Comparison of ENCODE assay signal across 8 mouse cellular contexts in genomic region chr5:112325546-112326445, GRCm38 (mm10). TPM values are rescaled to one million over a fixed set of nuclear protein-coding genes. Genes with fewer than 3 reads are reported as not detected.
DNase-seq lines count a peak whose midpoint lies in the region; ATAC-seq and TF ChIP-seq lines count a peak whose summit lies in the region.

TSS of gene Tfip11 (plus strand) at chr5:112326358.

- peak; percentile 87 to 91 for DNase-seq in gastrocnemius, adult 8-10 months (ENCODE audit: low spot score in 2 of 2)
- DNase-seq in hindlimb bud, embryonic 11.5 days (ENCODE audit: extremely low spot score, low read depth, low spot score) = peak; percentile 83
- DNase-seq in left cerebral cortex, adult 8-10 months (ENCODE audit: low spot score in 2 of 2) = peak; percentile 94 to 95
- DNase-seq in right cerebral cortex, postnatal 10 days (ENCODE audit: low spot score in 2 of 2) = peak; percentile 98
- DNase-seq in urinary bladder, postnatal 25 days (ENCODE audit: low spot score) = peak; percentile 96

- H3K27ac ChIP-seq in cortical plate, adult 2 months (ENCODE audit: insufficient read depth, low read length) = peak within 1 kb of the TSS; percentile 26; the same call in 1 of the 2 replicates

- TF ChIP-seq CTCF in cortical plate, adult 2 months (IDR thresholded peaks at IDR 0.05; ENCODE audit: extremely low read depth, insufficient read depth, low read length) = no peak

- peak; percentile 63 for ATAC-seq in activated CD4-positive, CD25-positive, alpha-beta regulatory T cell, adult 4 months

- peak within 1 kb of the TSS; percentile 50 for H3K4me3 ChIP-seq in cortical plate, adult 2 months (ENCODE audit: insufficient read depth, low read length)
- H3K4me3 ChIP-seq in megakaryocyte, embryonic 14.5 days (replicated peaks) = peak within 1 kb of the TSS; percentile 99

- no peaks in the 10 kb centered on the region for H3K9me3 ChIP-seq in megakaryocyte, embryonic 14.5 days

- H3K36me3 ChIP-seq in megakaryocyte, embryonic 14.5 days (replicated peaks; ENCODE audit: low read length) = peaks cover 37% of the 10 kb centered on the region

- H3K4me1 ChIP-seq in cortical plate, adult 2 months (ENCODE audit: control insufficient read depth, insufficient read depth, low read length) = peaks cover 9% of the 10 kb centered on the region
- peaks cover 41% of the 10 kb centered on the region for H3K4me1 ChIP-seq in megakaryocyte, embryonic 14.5 days

- peak; percentile 82 for TF ChIP-seq POLR2A in cortical plate, adult 2 months (IDR thresholded peaks at IDR 0.05; ENCODE audit: extremely low read depth, insufficient read depth, low read length)

- no peaks in the 10 kb centered on the region for H3K27me3 ChIP-seq in megakaryocyte, embryonic 14.5 days (replicated peaks)

RNA-seq across cellular contexts. Expression of gene Tfip11, which starts in this region (rescaled TPM):
- 10 to 100 TPM; 11.8 to 18.4 TPM for polyA plus RNA-seq in activated CD4-positive, CD25-positive, alpha-beta regulatory T cell, adult 4 months (2017; shearing (Covaris generic))
- polyA plus RNA-seq in cortical plate, adult 2 months (2012; rRNA removed) = 39.4 and 42.3 TPM in 2 replicates
- 10 to 100 TPM; 11.9 to 14.7 (median 14.2) TPM for total RNA-seq in gastrocnemius, adult 8-10 months (2022)
- 10 to 100 TPM; 43.8 to 51.8 (median 47.0) TPM for total RNA-seq in left cerebral cortex, adult 8-10 months (2022)
- 30.3 and 35.0 TPM in 2 replicates for polyA plus RNA-seq in megakaryocyte, embryonic 14.5 days (2012; ENCODE audit: insufficient read depth, low replicate concordance)

Comparison
In these comparisons a context has a peak if more than half of its experiments do, and no peak if none do; other contexts are left out.
1. Peak in every context shown above with its lines: DNase-seq, ATAC-seq, H3K4me3 ChIP-seq and H3K27ac ChIP-seq.